Mouse (Mus musculus) heart, adult 9 months (tissue): ENCODE results near the gene Nisch.
A peak's percentile ranks its signal among the peaks of the same experiment; 100 is the strongest.

ENCODE experiments used
- DNase-seq, 2 experiments: peaks; one replicate each; pipeline ENCODE4 v3.0.0; 2022; ENCODE audit warnings: low spot score in 2 of 2

The Nisch gene

GRCm38 (mm10) chr14:31215157-31216002, 1.4 kb downstream of the Nisch start:
- DNase-seq: peak; percentile 51 to 64

GRCm38 (mm10) chr14:31214684-31215083, 2.1 kb downstream of the Nisch start:
- no peak for DNase-seq

GRCm38 (mm10) chr14:31213868-31214267, 2.9 kb downstream of the Nisch start:
- no peak for DNase-seq

- no peak for DNase-seq
Observed at GRCm38 (mm10) chr14:31212499-31212898, 4.2 kb downstream of the Nisch start.

- DNase-seq: no peak
Observed at GRCm38 (mm10) chr14:31211854-31212253, 4.9 kb downstream of the Nisch start.

GRCm38 (mm10) chr14:31209133-31209557, 7.6 kb downstream of the Nisch start:
- peak; percentile 78 for DNase-seq

GRCm38 (mm10) chr14:31208084-31208483, 8.7 kb downstream of the Nisch start, which contains the start of gene Tnnc1:
Tnnc1 (plus strand) TSS chr14:31208312.
- peak; percentile 62 to 68 for DNase-seq

GRCm38 (mm10) chr14:31207070-31207830, 9.5 kb downstream of the Nisch start:
- peak; percentile 42 to 51 for DNase-seq

- peak; percentile 92 to 95 for DNase-seq
Observed at GRCm38 (mm10) chr14:31206472-31206981, 10.2 kb downstream of the Nisch start.

- peak; percentile 58 to 59 for DNase-seq
Observed at GRCm38 (mm10) chr14:31205562-31206467, 10.9 kb downstream of the Nisch start.

- no peak for DNase-seq
Observed at GRCm38 (mm10) chr14:31205244-31205561, 11.5 kb downstream of the Nisch start.

GRCm38 (mm10) chr14:31204844-31205243, 11.9 kb downstream of the Nisch start:
- no peak for DNase-seq

GRCm38 (mm10) chr14:31200038-31200437, 16.7 kb downstream of the Nisch start:
- no peak for DNase-seq

- DNase-seq: no peak
Observed at GRCm38 (mm10) chr14:31199599-31199998, 17.1 kb downstream of the Nisch start.

- peak; percentile 43 to 63 for DNase-seq
Observed at GRCm38 (mm10) chr14:31197547-31198516, 18.9 kb downstream of the Nisch start.

- peak in 1 of 2 experiments; percentile 44 for DNase-seq
Observed at GRCm38 (mm10) chr14:31195968-31196367, 20.8 kb downstream of the Nisch start.

- no peak for DNase-seq
Observed at GRCm38 (mm10) chr14:31195521-31195920, 21.2 kb downstream of the Nisch start.

GRCm38 (mm10) chr14:31194891-31195513, 21.7 kb downstream of the Nisch start:
- DNase-seq: peak; percentile 90 to 93

- no peak for DNase-seq
Observed at GRCm38 (mm10) chr14:31194441-31194840, 22.3 kb downstream of the Nisch start.

- DNase-seq: no peak
Observed at GRCm38 (mm10) chr14:31193791-31194190, 23.0 kb downstream of the Nisch start.
